Mouse (Mus musculus) left cerebral cortex, postnatal 14 days (tissue): ENCODE results near the gene Olfm1. TPM values are rescaled to one million over a fixed set of nuclear protein-coding genes. Genes with fewer than 3 reads are reported as not detected.
A peak's percentile ranks its signal among the peaks of the same experiment; 100 is the strongest.

Experiments
- DNase-seq, 2 experiments: peaks; one replicate each; pipeline ENCODE4 v3.0.0; 2021 to 2022; ENCODE audit warnings: low spot score in 2 of 2, mixed read lengths in 1 of 2
- intact Hi-C: fragments of 180-260 bp; cut with DNase I; formaldehyde crosslinking; loops from one replicate; pipeline ENCODE4 v1.15.1; 2025
- total RNA-seq, 2 experiments: library from RNA; stranded (reverse); gene quantifications; 2 replicates each; pipeline ENCODE4 v1.2.3; 2021

Gene Olfm1
- total RNA-seq, 2 experiments from 2014 or later: 1,332 to 1,338 TPM

DNA sequence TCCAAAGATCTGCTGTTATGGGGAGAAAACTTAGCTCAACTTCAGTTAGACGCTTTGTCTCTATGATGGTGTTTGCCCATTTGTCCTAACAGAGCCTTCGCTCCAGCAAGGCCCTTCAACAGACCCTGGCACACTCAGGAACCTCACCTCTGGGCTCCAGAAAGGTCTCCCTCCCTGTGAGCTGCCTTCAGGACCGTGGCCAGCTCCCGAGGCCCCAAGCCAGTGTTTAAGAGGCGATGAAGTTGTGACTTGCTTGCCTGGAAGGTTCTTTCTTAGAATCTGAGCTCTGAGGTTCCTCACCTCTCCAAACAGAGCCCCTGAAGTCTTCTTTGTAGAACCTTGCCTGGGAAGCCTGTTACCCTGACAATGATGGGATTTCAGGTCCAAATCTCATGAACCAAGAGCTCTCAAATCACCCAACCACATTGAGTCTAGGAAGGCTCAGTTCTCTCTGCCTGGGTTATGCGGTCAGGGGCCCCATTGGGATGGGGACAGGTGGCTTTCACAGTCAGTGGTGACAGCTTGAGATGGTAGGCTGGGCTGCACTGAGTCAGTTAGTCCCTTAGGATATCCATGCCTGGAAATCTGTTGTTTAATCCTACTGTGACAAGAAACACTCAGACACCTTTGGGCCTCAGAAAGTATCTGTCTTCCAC lies 2.3 kb downstream of the Olfm1 start:
- intact Hi-C loops: loop anchor here (5.0 kb wide), 2 partner anchors 93 to 268 kb away; no protein-coding TSS in a partner anchor
- no peak for DNase-seq

DNA sequence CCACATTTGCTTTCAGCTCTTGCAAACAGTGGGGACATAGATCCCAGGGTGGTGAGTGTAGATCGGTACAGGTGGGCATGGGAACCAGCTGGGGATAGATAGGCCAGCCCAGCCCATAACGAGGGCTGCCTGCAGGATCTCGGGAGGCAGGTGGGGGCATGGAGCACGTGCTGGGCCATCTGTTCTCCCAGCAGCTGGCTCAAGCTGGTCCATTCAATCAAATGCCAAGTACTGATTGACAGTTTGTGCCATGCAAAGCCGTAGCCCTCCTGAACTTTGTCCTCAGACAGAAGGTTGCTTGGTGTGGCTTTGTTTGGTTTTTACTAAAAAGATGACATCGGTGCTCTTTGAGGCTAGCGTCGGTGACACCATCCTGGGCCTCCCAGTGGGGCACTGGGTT lies 2.9 kb downstream of the Olfm1 start:
- DNase-seq: no peak
- intact Hi-C loops: no loop called here

DNA sequence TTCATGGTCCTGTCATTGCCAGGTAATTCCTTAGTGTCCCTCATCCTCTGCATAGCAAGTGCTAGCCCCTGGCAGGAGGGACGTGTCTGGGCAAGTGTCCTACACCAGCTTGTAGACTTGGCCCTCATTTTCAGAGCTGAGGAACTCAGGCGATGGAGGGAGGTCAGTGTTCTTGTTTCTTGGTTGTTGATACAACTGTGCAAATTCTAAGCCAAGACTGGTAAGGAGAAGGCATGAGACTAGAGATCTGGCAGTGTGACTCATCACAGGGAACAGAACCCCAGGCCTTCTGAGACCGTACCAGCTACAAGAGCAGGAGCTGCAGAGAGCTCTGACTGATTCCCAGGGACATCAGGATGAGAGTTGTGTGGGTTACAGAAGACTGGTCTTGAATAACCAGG lies 8.6 kb downstream of the Olfm1 start:
- peak in 1 of 2 experiments; percentile 4 for DNase-seq
- intact Hi-C loops: loop anchor here (10.0 kb wide), 1 partner anchor 427 kb away; no protein-coding TSS in a partner anchor

DNA sequence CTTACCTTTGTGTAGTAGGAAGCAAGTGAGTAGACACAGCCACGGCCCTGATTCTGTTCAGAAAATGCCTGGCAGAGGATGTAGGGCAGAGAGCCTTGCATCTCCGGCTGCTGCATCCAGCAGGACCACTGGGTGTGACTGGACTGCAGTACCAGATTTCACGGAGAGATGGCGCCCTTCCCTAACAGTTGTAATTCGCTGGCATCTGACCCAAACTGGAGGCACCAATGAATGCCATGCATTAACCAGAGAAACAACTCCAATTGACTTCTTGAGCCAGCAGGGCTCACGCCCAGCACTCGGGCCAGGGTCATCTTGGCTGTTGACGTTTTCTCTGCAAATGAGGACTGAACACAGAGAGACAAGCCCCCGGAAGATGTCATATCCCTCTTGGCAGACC lies 11.4 kb downstream of the Olfm1 start:
- intact Hi-C loops: loop anchor here (1.0 to 10.0 kb wide), 3 partner anchors 171 to 429 kb away; no protein-coding TSS in a partner anchor
- peak; percentile 96 to 98 for DNase-seq

DNA sequence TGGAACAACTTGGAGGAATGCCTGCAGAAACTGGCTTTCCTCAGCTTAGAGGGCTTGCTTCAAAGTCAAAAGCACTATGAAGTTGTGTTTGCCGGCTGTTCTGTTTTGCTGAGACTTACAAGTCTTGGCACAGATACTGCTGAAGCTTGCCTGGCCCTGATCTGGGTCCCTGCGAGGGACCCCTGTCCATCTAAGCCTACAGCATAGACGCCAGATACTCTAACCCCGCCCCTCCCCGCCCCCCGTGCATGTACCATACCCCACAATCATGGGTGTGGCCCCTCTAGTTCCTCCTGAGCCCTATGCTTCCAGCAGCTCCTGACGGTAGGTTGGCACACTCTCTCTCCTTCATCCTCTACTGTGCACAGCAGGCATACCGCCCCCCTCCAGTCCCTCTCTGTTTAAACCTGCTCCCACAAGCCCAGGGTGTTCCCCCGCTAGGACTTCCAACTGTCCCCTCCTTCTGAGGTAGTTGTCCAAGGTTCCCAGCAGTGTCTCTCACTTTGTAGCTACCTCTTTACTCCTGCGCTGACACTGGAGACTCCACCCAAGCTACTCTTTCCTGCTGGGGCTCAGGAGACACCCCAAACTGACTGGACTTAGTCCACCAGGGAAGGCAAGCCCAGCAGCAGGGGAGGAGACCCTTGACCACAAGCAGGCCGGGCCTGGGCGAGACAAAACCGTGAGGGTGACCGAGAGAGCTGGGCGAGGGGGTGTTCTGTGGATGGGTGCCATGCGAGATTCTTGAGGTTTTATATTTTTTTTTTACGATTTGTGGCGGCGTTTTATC lies 12.1 kb downstream of the Olfm1 start:
- intact Hi-C loops: loop anchor here (1.0 to 10.0 kb wide), 3 partner anchors 170 to 430 kb away; no protein-coding TSS in a partner anchor
- peak in 1 of 2 experiments; percentile 12 for DNase-seq

DNA sequence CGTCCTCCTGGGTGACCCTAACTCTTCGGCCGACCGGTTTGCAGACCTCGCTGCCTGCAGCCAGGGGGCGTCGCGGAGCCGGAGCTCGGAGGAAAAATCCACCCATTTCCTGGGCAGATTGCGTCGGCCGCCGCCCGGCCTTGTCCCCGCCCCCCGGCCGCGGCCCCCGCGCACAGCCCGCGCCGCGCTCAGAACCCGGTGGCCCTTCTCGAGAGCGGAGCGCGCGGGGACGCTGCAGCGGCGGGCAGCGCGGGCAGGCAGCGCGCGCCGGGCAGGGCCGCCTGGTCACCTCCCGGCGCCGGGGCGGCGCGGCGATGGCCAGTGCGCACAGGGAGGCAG lies 12.6 kb downstream of the Olfm1 start:
- intact Hi-C loops: loop anchor here (2.0 to 10.0 kb wide), 2 partner anchors 169 to 431 kb away; no protein-coding TSS in a partner anchor
- peak; percentile 73 to 88 for DNase-seq

DNA sequence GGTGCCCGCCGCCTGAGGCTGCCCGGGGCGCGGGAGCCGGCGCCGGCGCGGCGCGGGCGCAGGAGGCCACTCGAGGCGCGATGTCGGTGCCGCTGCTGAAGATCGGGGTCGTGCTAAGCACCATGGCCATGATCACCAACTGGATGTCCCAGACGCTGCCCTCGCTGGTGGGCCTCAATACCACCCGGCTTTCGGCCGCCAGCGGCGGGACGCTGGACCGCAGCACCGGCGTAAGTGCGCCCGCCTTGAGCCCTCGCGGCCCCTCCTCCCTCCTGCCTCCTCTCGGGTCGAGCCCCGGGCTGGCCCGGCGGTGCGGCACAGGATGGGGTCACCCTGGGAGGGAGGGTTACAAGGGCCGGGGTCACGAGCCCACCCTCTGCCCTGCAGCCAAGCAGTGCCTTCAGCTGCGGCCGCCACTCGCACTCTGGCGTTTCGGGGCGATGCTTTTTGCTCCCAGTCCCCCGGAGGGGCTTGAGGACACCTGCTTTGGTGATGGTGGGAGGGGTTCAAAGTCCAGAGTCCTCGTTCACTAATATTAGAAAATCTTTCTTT lies 13.2 kb downstream of the Olfm1 start:
- intact Hi-C loops: loop anchor here (2.0 to 10.0 kb wide), 2 partner anchors 169 to 431 kb away; no protein-coding TSS in a partner anchor
- DNase-seq: no peak

DNA sequence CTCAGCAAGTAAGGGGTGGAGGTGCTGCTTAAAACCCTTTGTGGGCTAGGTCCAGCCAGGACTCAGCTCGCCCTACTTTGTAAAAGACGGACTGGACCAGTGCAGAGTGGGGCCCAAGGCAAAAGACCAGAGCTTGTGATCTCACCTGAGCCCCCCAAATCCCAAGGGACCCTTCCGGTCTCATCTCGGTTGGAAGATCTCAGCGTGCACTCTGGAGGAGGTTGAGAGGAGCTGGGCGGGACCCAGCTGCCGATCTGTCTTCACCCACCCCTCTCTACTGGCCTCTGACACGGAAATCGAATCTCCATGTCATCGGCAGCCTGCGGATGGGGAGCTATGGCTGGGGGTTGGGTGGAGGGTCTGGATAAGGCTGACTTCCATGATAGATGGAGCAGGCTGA lies 13.7 kb downstream of the Olfm1 start:
- DNase-seq: no peak
- intact Hi-C loops: loop anchor here (10.0 kb wide), 1 partner anchor 432 kb away; no protein-coding TSS in a partner anchor

DNA sequence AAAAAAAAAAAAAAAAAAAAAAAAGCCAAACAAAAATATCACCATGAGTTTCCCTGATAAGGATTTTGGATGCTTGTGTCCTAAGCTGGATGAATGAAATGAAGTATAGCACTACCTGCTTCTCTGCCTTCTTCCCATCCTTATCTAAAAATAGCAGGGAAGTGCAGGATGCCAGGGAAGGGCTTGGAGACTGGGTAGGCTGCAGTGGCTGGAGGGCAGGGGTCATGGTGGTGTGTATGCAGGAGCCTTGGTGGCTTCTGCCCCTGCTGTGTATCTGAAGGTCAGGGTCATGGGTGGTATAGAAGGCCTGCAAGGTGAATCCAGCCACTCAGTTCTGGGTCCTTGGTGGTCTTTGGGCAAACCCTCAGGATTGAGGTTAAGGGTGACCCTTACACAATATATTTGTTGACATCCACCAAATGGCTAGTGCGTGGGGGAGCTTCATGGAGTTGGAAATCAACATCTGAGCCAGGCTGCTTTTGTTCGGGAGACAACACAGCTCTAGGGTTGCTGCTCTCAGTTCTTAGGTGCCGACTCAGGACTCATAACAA lies 14.5 kb downstream of the Olfm1 start:
- intact Hi-C loops: loop anchor here (10.0 kb wide), 1 partner anchor 432 kb away; no protein-coding TSS in a partner anchor
- no peak for DNase-seq

DNA sequence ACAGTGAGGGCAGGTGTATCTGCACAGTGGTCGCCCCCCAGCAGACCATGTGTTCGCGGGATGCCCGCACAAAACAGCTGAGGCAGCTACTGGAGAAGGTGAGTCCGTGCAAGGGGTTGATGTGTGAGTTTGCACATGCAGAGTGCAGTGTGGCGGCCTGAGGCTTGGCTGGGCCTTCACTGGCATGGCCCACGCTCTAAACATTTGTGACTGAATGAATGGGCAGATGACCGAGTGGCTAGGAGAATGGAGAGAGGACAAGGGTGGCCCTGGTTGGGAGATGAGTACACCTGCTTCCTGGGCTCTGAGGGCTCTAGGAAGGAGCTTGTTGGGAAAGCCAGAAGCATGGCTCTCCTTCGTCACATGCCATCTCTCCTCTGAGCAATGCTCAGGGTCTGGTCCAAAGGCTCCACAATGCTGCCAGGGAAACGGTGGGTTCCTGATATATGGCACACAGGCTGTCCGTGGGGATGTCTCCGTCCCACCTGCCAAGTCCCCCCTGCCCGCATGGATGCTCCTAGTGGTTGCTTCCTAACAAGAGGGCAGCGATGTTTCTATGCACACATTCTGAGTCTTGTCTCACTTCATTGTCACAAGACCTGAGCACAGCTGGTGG lies 15.4 kb downstream of the Olfm1 start:
- intact Hi-C loops: loop anchor here (10.0 kb wide), 1 partner anchor 433 kb away; no protein-coding TSS in a partner anchor
- no peak for DNase-seq

DNA sequence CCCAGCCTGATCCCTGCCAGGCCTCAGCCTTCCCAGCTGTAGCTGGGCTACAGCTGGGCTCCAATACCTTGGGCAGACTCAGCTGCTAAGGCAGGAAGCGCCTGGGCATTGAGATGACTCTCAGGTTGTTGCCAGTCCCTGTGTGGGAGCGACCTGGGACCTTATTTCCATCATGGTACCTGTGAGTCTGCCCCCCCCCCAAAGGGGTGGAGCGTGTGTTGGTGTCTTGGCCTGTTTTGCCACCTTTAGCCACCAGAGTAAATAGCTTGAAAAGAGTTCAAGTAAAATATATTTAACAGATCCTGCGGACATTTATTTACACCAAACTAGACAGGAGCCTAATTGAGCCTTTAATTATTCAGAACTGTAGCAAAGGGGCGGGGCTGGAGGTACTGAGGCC lies 16.4 kb downstream of the Olfm1 start:
- no peak for DNase-seq
- intact Hi-C loops: loop anchor here (10.0 kb wide), 1 partner anchor 434 kb away; no protein-coding TSS in a partner anchor

DNA sequence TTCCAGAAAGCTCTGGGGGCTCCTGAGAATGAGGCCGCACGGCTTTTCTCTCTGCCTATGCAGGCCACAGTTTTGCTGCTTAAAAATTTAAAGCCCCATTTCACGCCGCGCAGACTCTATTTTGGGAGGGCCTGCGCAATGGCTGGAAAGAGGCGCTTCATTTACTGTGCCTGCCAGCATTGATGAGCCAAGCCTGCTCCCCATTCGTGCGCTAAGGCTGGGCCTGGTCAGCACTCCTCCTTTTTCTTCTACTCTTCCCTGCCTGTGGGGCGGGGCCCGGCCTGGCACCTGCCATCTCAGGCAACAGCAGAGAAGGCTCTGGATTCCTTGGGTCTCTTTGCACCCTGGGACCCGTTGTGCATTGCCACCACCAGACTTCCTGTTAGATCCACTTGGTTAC lies 16.9 kb downstream of the Olfm1 start:
- intact Hi-C loops: loop anchor here (5.0 to 10.0 kb wide), 2 partner anchors 93 to 435 kb away; no protein-coding TSS in a partner anchor
- DNase-seq: no peak

DNA sequence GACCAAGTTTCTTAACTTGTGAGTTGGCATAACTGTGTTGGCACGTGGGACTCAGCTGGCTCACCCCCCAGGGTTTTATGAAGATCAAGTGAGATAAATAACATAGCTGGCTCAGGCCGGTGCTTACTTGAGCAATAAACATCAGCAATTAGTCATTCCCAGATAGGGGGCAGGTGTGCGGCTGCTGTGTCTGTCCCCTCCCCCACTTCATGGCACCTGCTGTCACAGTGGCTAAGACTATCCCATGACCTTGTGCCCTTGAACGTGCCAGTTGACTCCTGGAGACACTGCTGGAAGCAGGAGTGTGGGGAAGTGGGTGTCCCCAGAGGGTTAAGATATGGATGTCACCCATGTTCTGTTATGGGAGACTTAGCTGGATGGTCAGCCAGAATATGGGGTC lies 17.5 kb downstream of the Olfm1 start:
- intact Hi-C loops: loop anchor here (5.0 kb wide), 1 partner anchor 92 kb away; no protein-coding TSS in a partner anchor
- DNase-seq: no peak

DNA sequence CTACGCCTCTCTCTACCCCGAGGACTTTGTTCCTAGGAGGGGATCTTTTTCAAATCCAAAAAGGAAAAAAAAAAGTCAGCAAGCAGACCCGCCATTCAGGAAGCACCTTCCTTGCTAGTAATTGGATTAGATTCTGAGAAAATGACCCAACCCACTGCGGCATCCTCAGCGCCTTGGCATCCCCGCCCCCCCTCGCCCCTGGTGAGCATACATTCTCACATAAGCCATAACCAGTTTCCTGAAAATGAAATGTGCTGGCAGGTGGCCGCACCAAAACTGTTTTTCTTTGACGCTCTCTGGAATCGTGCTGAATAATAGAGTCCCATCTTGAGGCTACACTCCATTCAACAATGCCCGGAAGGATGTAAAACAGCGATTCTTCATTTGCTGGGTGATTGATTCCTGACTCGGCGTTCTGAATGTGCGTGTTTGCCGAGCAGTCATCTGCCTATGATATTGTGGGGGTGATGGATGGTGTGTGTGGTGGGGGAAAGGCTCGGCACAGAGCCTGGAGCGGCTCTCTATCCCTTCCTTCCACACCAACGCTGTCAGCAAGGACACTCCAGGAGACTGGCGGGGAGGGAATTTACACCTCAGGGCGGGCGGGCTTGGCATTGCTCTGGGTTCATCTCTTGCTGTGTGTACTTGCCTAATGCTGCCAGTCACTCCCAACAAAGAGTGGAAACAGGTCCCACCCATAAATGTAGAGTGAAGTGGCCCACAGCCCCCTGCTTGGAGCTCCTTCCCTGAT lies 18.9 kb downstream of the Olfm1 start:
- intact Hi-C loops: loop anchor here (5.0 kb wide), 1 partner anchor 91 kb away; no protein-coding TSS in a partner anchor
- DNase-seq: no peak

DNA sequence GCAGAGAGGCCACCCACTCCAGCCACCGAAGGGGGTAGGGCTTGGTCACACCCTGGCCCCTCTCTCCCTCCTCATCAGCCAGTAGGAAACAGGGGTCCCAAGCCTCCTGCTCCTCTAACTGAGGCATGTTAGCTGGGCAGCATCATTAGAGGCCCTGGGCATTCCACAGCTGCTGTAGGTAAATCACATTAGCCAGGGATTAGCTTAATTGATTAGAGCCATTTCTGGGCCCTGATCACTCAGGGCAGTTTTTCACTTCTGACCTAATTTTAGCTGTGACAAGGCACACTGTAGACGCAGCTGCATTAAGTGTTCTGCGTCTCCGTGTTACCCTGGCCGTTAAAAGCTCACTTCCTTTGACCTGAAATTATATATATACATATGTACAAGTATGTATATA lies 20.1 kb downstream of the Olfm1 start:
- intact Hi-C loops: loop anchor here (5.0 kb wide), 1 partner anchor 89 kb away; no protein-coding TSS in a partner anchor
- DNase-seq: no peak

DNA sequence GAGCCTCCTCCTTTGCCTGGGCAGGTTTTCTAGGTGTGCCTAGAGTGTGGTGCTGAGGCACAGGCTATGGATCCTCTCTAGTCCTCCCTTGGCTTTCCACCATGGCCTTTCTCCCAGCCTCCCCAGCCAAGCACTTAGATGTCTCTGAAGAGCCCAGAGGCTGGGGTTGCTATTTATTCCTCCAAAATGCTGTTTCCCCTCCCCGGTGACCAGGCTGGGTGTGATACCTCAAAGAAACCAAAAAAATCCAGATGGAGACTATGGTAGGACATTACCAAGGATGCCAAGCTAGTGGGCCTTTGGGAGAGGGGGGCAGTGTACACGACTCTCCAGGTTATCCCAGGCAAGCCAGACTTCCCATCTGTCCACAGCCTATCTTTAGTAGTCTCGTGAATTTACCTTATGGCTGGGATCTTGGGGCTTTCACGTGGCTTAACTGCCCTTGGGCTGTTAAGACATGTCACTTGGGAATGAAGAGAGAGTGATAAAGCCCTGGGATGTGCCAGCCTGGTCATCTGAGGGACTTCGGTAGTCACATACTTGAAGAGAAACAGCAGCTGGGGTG lies 23.5 kb downstream of the Olfm1 start:
- DNase-seq: no peak
- intact Hi-C loops: no loop called here

DNA sequence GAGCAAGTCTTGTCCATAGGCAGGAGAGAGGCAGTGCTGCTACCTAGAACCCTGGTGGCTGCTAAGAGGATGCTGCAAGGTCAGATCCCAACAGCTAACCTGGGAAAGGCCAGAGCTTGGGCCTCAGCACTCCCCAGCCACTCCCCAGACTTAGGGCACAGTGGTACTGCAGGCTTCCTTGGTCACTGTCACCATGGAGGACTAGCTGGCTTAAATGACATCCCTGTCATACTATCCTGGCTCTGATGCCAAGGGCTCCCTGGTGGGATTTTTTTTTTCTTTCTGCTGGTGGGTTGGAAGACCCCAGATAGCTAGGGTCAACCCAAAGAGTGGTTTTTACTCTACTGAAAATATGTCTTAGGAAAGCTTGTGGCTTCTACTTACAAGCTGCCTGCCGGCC lies 25.0 kb downstream of the Olfm1 start:
- intact Hi-C loops: no loop called here
- no peak for DNase-seq
